Mouse (Mus musculus) left cerebral cortex, adult 8-10 months (tissue): ENCODE results near the gene Kcnj9. TPM values are rescaled to one million over a fixed set of nuclear protein-coding genes. Genes with fewer than 3 reads are reported as not detected.
A peak's percentile ranks its signal among the peaks of the same experiment; 100 is the strongest.

ENCODE experiments used
- DNase-seq, 2 experiments: peaks; one replicate each; pipeline ENCODE4 v3.0.0; 2022; ENCODE audit warnings: low spot score in 2 of 2
- total RNA-seq, 4 experiments: library from RNA; stranded (reverse); gene quantifications; 2 replicates each; pipeline ENCODE4 v1.2.4; 2022

The Kcnj9 gene
- total RNA-seq, 4 experiments from 2014 or later, result 109 to 120 (median 112) TPM

- DNase-seq, result peak in 1 of 2 experiments; percentile 67
Observed at GRCm38 (mm10) chr1:172292880-172293279, 36.2 kb downstream of the Kcnj9 start.

- DNase-seq, result no peak
Observed at GRCm38 (mm10) chr1:172289617-172289946, 39.5 kb downstream of the Kcnj9 start.

GRCm38 (mm10) chr1:172288900-172289616 is 40.1 kb downstream of the Kcnj9 start:
- DNase-seq, result no peak

GRCm38 (mm10) chr1:172286740-172287139 is 42.4 kb downstream of the Kcnj9 start:
- DNase-seq, result no peak

GRCm38 (mm10) chr1:172284221-172284620 is 44.9 kb downstream of the Kcnj9 start:
- DNase-seq, result no peak

- no peak for DNase-seq
Observed at GRCm38 (mm10) chr1:172283073-172283472, 46.0 kb downstream of the Kcnj9 start.

GRCm38 (mm10) chr1:172281522-172282254 is 47.4 kb downstream of the Kcnj9 start:
- DNase-seq, result no peak

GRCm38 (mm10) chr1:172279768-172280509 is 49.2 kb downstream of the Kcnj9 start:
- DNase-seq, result no peak

- DNase-seq, result no peak
Observed at GRCm38 (mm10) chr1:172278328-172278727, 50.8 kb downstream of the Kcnj9 start.

GRCm38 (mm10) chr1:172277172-172277571 is 51.9 kb downstream of the Kcnj9 start:
- no peak for DNase-seq

- DNase-seq, result no peak
Observed at GRCm38 (mm10) chr1:172274547-172274946, 54.6 kb downstream of the Kcnj9 start.

GRCm38 (mm10) chr1:172274116-172274515 is 55.0 kb downstream of the Kcnj9 start:
- DNase-seq, result no peak

- DNase-seq, result no peak
Observed at GRCm38 (mm10) chr1:172273386-172273785, 55.7 kb downstream of the Kcnj9 start.

- DNase-seq, result no peak
Observed at GRCm38 (mm10) chr1:172271765-172272164, 57.4 kb downstream of the Kcnj9 start.

- no peak for DNase-seq
Observed at GRCm38 (mm10) chr1:172271208-172271607, 57.9 kb downstream of the Kcnj9 start.

Other genes starting within 250 kb of the Kcnj9 start
- gene Copa, start 246.8 kb downstream of the Kcnj9 start, total RNA-seq, result 100 to 1,000 TPM; 138 to 149 (median 144) TPM
- 10 to 100 TPM; 62.4 to 69.8 (median 64.3) TPM for gene Ncstn, start 246.5 kb downstream of the Kcnj9 start, total RNA-seq
- gene Pex19, start 202.6 kb downstream of the Kcnj9 start, total RNA-seq, result 100 to 1,000 TPM in 1 of 4 experiments, 10 to 100 TPM in 3; 78.7 to 104 (median 83.8) TPM
- gene Dcaf8, start 181.2 kb downstream of the Kcnj9 start, total RNA-seq, result 100 to 1,000 TPM; 118 to 125 (median 119) TPM
- gene Pea15a, start 122.5 kb downstream of the Kcnj9 start, total RNA-seq, result 100 to 1,000 TPM; 409 to 452 (median 428) TPM
- gene Casq1, start 109.5 kb downstream of the Kcnj9 start, total RNA-seq, result 1 to 10 TPM in 3 of 4 experiments, under 1 TPM in 1; 0.79 to 3.1 (median 2.0) TPM
- not detected for gene Atp1a4, start 70.9 kb downstream of the Kcnj9 start, total RNA-seq
- 100 to 1,000 TPM; 256 to 294 (median 274) TPM for gene Igsf8, start 67.7 kb downstream of the Kcnj9 start, total RNA-seq
- gene Atp1a2, start 31.3 kb downstream of the Kcnj9 start, total RNA-seq, result 100 to 1,000 TPM; 623 to 677 (median 661) TPM
- gene Kcnj10, start 11.9 kb upstream of the Kcnj9 start, total RNA-seq, result 100 to 1,000 TPM in 3 of 4 experiments, 10 to 100 TPM in 1; 98.2 to 130 (median 113) TPM
- gene Pigm, start 47.2 kb upstream of the Kcnj9 start, total RNA-seq, result 1 to 10 TPM; 8.0 to 8.7 (median 8.1) TPM
- 1 to 10 TPM in 3 of 4 experiments, under 1 TPM in 1; 0.27 to 5.6 (median 3.3) TPM for gene Slamf9, start 146.0 kb upstream of the Kcnj9 start, total RNA-seq
- 1 to 10 TPM; 5.2 to 9.1 (median 7.9) TPM for gene Igsf9, start 152.5 kb upstream of the Kcnj9 start, total RNA-seq
- gene Tagln2, start 170.7 kb upstream of the Kcnj9 start, total RNA-seq, result 10 to 100 TPM in 3 of 4 experiments, 1 to 10 TPM in 1; 9.6 to 15.4 (median 12.5) TPM
- gene Cfap45, start 191.5 kb upstream of the Kcnj9 start, total RNA-seq, result 1 to 10 TPM; 3.7 to 4.7 (median 4.1) TPM
- gene Vsig8, start 226.6 kb upstream of the Kcnj9 start, total RNA-seq, result under 1 TPM; 0.32 to 0.67 (median 0.57) TPM